Mouse (Mus musculus) stomach, postnatal 0 days (tissue): ENCODE results near the gene Olfr1453.
"Not testable (repeated sequence)": the region's sequence is repeated elsewhere in the genome, so short reads cannot be mapped to it uniquely, and the experiment has no call there.

ENCODE experiments used
- CTCF ChIP-seq: IDR thresholded peaks from 2 replicates; pipeline ENCODE4 v1.5.1; 2016; ENCODE audit warnings: antibody characterized with exemption, low read depth, mild to moderate bottlenecking, moderate library complexity
- EP300 ChIP-seq: optimal IDR thresholded peaks from 2 replicates; pipeline ENCODE3; 2016; ENCODE audit warnings: antibody characterized with exemption

GRCm38 (mm10) chr19:12992316-12992715 lies 35.8 kb downstream of the Olfr1453 start:
- not testable (repeated sequence) for TF ChIP-seq CTCF, EP300
